Mouse (Mus musculus): ENCODE measurements around the gene Emcn.

DNA sequence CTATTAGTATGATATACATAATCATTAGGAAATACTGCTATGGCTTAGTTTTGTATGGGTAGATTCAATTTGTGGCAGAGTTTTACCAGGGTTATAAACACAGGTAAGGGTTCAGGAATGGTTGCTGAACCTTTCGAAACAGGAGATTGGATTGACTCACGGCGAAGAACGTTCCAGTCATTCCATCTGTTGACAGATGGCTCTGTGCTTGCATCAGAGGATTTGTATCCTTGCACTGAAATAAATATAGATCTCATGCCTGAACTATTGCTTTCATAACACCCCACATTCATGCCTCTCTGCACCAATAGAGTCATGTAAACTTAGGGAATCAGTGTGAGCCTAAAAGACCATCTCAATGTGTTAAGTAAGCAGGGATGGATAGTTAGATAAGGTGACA, 4.9 kb upstream of the Emcn start:
- TF ChIP-seq CTCF (IDR thresholded peaks at IDR 0.05; ENCODE audit: insufficient read depth, low read length) (no peak), POLR2A (IDR thresholded peaks at IDR 0.05; ENCODE audit: borderline replicate concordance, extremely low read depth, low read depth, low read length) (no peak)

Data from lung, adult 2 months (tissue).